Mouse (Mus musculus) myocyte (in vitro differentiated cells): ENCODE results near the gene Them7. TPM values are rescaled to one million over a fixed set of nuclear protein-coding genes. Genes with fewer than 3 reads are reported as not detected.

ENCODE experiments used
- H3K27me3 ChIP-seq: one replicate; pipeline ENCODE4 v1.6.1; 2011; ENCODE audit not compliant: control insufficient read depth, insufficient read depth, insufficient read length
- H3K36me3 ChIP-seq: one replicate; pipeline ENCODE4 v1.6.1; 2011; ENCODE audit not compliant: control insufficient read depth, insufficient read depth
- H3K4me2 ChIP-seq: one replicate; pipeline ENCODE4 v1.6.1; 2011; ENCODE audit warnings: low read depth, control low read depth
- H3K4me3 ChIP-seq: one replicate; pipeline ENCODE4 v1.5.1; 2011; ENCODE audit warnings: mild to moderate bottlenecking, control low read depth, moderate library complexity
- H3K79me2 ChIP-seq: one replicate; pipeline ENCODE4 v1.6.1; 2011; ENCODE audit not compliant: control insufficient read depth, insufficient read depth
- H3ac ChIP-seq: one replicate; pipeline ENCODE4 v1.6.1; 2011; ENCODE audit not compliant: control insufficient read depth, insufficient read length
- CEBPB ChIP-seq: IDR thresholded peaks from 2 replicates; pipeline ENCODE4 v1.6.1; 2011; ENCODE audit warnings: mild to moderate bottlenecking, moderate library complexity; ENCODE audit not compliant: poor library complexity, insufficient read depth, severe bottlenecking
- E2F4 ChIP-seq: IDR thresholded peaks from one replicate; pipeline ENCODE4 v1.6.1; 2011; ENCODE audit warnings: mild to moderate bottlenecking, control low read depth, moderate library complexity; ENCODE audit not compliant: insufficient read depth
- MAX ChIP-seq: IDR thresholded peaks from one replicate; pipeline ENCODE4 v1.6.1; 2011; ENCODE audit warnings: low read depth, mild to moderate bottlenecking, control low read depth
- MYOD1 ChIP-seq, 3 experiments: IDR thresholded peaks; one replicate each; pipeline ENCODE4 v1.6.1; 2011; ENCODE audit warnings: control low read depth in 2 of 3, low read depth in 2 of 3, mild to moderate bottlenecking in 2 of 3, moderate library complexity in 1 of 3; ENCODE audit not compliant: insufficient read length in 2 of 3, control insufficient read depth in 1 of 3
- MYOG ChIP-seq, 3 experiments: IDR thresholded peaks; one replicate each; pipeline ENCODE4 v1.6.1; 2011; ENCODE audit warnings: control low read depth in 2 of 3, low read depth in 2 of 3, mild to moderate bottlenecking in 2 of 3; ENCODE audit not compliant: insufficient read length in 2 of 3, control insufficient read depth in 1 of 3, insufficient read depth in 1 of 3
- POLR2A ChIP-seq: IDR thresholded peaks from one replicate; pipeline ENCODE4 v1.6.1; 2011; ENCODE audit warnings: low read depth, mild to moderate bottlenecking, control low read depth, moderate library complexity; ENCODE audit not compliant: insufficient read length
- POLR2AphosphoS2 ChIP-seq: IDR thresholded peaks from one replicate; pipeline ENCODE4 v1.6.1; 2011; ENCODE audit warnings: low read depth, control low read depth; ENCODE audit not compliant: insufficient read length
- REST ChIP-seq: IDR thresholded peaks from one replicate; pipeline ENCODE4 v1.6.1; 2011; ENCODE audit warnings: mild to moderate bottlenecking, control low read depth, moderate library complexity; ENCODE audit not compliant: insufficient read depth, insufficient read length
- SRF ChIP-seq: IDR thresholded peaks from one replicate; pipeline ENCODE4 v1.6.1; 2011; ENCODE audit warnings: low read depth; ENCODE audit not compliant: control insufficient read depth, insufficient read length
- TCF12 ChIP-seq: IDR thresholded peaks from one replicate; pipeline ENCODE4 v1.6.1; 2011; ENCODE audit warnings: mild to moderate bottlenecking, control low read depth; ENCODE audit not compliant: poor library complexity, insufficient read depth, severe bottlenecking
- TCF3 ChIP-seq: IDR thresholded peaks from one replicate; pipeline ENCODE4 v1.6.1; 2011; ENCODE audit warnings: low read depth, control low read depth; ENCODE audit not compliant: insufficient read length
- USF1 ChIP-seq: IDR thresholded peaks from one replicate; pipeline ENCODE4 v1.6.1; 2011; ENCODE audit warnings: low read depth, mild to moderate bottlenecking, control low read depth, moderate library complexity
- polyA plus RNA-seq: library from polyadenylated mRNA; unstranded; fragments of >200 nt; fragmentation: generic; extraction: Trizol; gene quantifications from one replicate; pipeline ENCODE4 v1.2.1, GENCODE M21; 2012; ENCODE audit warnings: missing spikeins

Them7 gene
- polyA plus RNA-seq, 1 experiment: not detected

- no peak for TF ChIP-seq TCF12
- TF ChIP-seq TCF3: no peak
- no peak for TF ChIP-seq MYOD1 (IDR thresholded peaks at IDR 0.05; ENCODE audit: control insufficient read depth in 1 of 3, insufficient read length in 2 of 3, low read depth in 2 of 3)
- TF ChIP-seq E2F4: no peak
- TF ChIP-seq CEBPB: no peak
- TF ChIP-seq MAX: no peak
- Histone ChIP-seq H3K27me3 (no peaks in the 10 kb centered on the region), H3K79me2 (no peaks in the 10 kb centered on the region), H3K4me2 (no peak overlapping the region), H3ac (no peak overlapping the region), H3K4me3 (no peak overlapping the region), H3K36me3 (no peaks in the 10 kb centered on the region)
Measured at GRCm38 (mm10) chr2:105220738-105221303, 3.3 kb upstream of the Them7 start.

- H3K4me2 ChIP-seq: no peak overlapping the region
- H3K4me3 ChIP-seq: no peak overlapping the region
- H3K27me3 ChIP-seq: no peaks in the 10 kb centered on the region
- H3K79me2 ChIP-seq: no peaks in the 10 kb centered on the region
- H3ac ChIP-seq: no peak overlapping the region
- H3K36me3 ChIP-seq: no peaks in the 10 kb centered on the region
- TF ChIP-seq MAX: no peak
- no peak for TF ChIP-seq E2F4
- no peak for TF ChIP-seq MYOD1 (IDR thresholded peaks at IDR 0.05; ENCODE audit: control insufficient read depth in 1 of 3, insufficient read length in 2 of 3, low read depth in 2 of 3)
- TF ChIP-seq MYOG (IDR thresholded peaks at IDR 0.05; ENCODE audit: control insufficient read depth in 1 of 3, insufficient read depth in 1 of 3, insufficient read length in 2 of 3, low read depth in 2 of 3): no peak
- no peak for TF ChIP-seq REST
Measured at GRCm38 (mm10) chr2:105223606-105224005, 514 bp upstream of the Them7 start.

GRCm38 (mm10) chr2:105224987-105225375, 861 bp downstream of the Them7 start:
- no peaks in the 10 kb centered on the region for H3K27me3 ChIP-seq
- no peaks in the 10 kb centered on the region for H3K36me3 ChIP-seq
- no peak overlapping the region for H3K4me3 ChIP-seq
- TF ChIP-seq E2F4 (no peak), CEBPB (no peak), REST (no peak), POLR2AphosphoS2 (no peak), MYOG (IDR thresholded peaks at IDR 0.05; ENCODE audit: control insufficient read depth in 1 of 3, insufficient read depth in 1 of 3, insufficient read length in 2 of 3, low read depth in 2 of 3) (no peak), POLR2A (no peak)
- H3K4me2 ChIP-seq: no peak overlapping the region
- no peaks in the 10 kb centered on the region for H3K79me2 ChIP-seq
- H3ac ChIP-seq: no peak overlapping the region

- Histone ChIP-seq H3K27me3 (no peaks in the 10 kb centered on the region), H3ac (no peak overlapping the region), H3K36me3 (no peaks in the 10 kb centered on the region), H3K79me2 (no peaks in the 10 kb centered on the region), H3K4me3 (no peak overlapping the region), H3K4me2 (no peak overlapping the region)
- TF ChIP-seq POLR2AphosphoS2 (no peak), POLR2A (no peak), SRF (no peak), REST (no peak), TCF12 (no peak), MAX (no peak), CEBPB (no peak), TCF3 (no peak), MYOD1 (IDR thresholded peaks at IDR 0.05; ENCODE audit: control insufficient read depth in 1 of 3, insufficient read length in 2 of 3, low read depth in 2 of 3) (no peak), USF1 (no peak), E2F4 (no peak), MYOG (IDR thresholded peaks at IDR 0.05; ENCODE audit: control insufficient read depth in 1 of 3, insufficient read depth in 1 of 3, insufficient read length in 2 of 3, low read depth in 2 of 3) (no peak)
Measured at GRCm38 (mm10) chr2:105226297-105226958, 2.3 kb downstream of the Them7 start.

- Histone ChIP-seq H3ac (no peak overlapping the region), H3K36me3 (no peaks in the 10 kb centered on the region), H3K4me2 (no peak overlapping the region), H3K79me2 (no peaks in the 10 kb centered on the region), H3K4me3 (no peak overlapping the region), H3K27me3 (peaks cover 3% of the 10 kb centered on the region)
- no peak for TF ChIP-seq USF1
- no peak for TF ChIP-seq SRF
- no peak for TF ChIP-seq MAX
- no peak for TF ChIP-seq E2F4
- no peak for TF ChIP-seq TCF3
- TF ChIP-seq MYOD1 (IDR thresholded peaks at IDR 0.05; ENCODE audit: control insufficient read depth in 1 of 3, insufficient read length in 2 of 3, low read depth in 2 of 3): no peak
- TF ChIP-seq CEBPB: no peak
- no peak for TF ChIP-seq REST
Measured at GRCm38 (mm10) chr2:105228416-105228815, 4.3 kb downstream of the Them7 start.
